Mouse (Mus musculus) embryonic fibroblast, embryonic 13.5 days (primary cell): ENCODE measurements at regions not wholly inside any gene's neighbourhood (a gene's known extent, or its start where the extent isn't known, plus 50 kb on each side); places are given as distances from the start of the nearest gene placed in this dataset.

Source experiments
- CTCF ChIP-seq: IDR thresholded peaks from 2 replicates; pipeline ENCODE4 v1.5.1; 2011; ENCODE audit warnings: mild to moderate bottlenecking, control low read depth, low read length, moderate library complexity, borderline replicate concordance; ENCODE audit not compliant: insufficient read depth
- POLR2A ChIP-seq: IDR thresholded peaks from 2 replicates; pipeline ENCODE4 v1.6.1; 2011; ENCODE audit warnings: low read depth, mild to moderate bottlenecking, control low read depth, low read length, moderate library complexity

GRCm38 (mm10) chr3:52794218-52794617, 222.8 kb downstream of the Cog6 start:
- TF ChIP-seq CTCF = no peak
- no peak for TF ChIP-seq POLR2A
